Mouse (Mus musculus) spleen, adult 18-20 months (tissue): ENCODE data around the gene Cys1.
"Not testable (repeated sequence)": the region's sequence is repeated elsewhere in the genome, so short reads cannot be mapped to it uniquely, and the experiment has no call there.

ENCODE experiments used
- DNase-seq, 2 experiments: peaks; one replicate each; pipeline ENCODE4 v3.0.0; 2022; ENCODE audit warnings: mixed read lengths in 2 of 2

The Cys1 gene

DNA sequence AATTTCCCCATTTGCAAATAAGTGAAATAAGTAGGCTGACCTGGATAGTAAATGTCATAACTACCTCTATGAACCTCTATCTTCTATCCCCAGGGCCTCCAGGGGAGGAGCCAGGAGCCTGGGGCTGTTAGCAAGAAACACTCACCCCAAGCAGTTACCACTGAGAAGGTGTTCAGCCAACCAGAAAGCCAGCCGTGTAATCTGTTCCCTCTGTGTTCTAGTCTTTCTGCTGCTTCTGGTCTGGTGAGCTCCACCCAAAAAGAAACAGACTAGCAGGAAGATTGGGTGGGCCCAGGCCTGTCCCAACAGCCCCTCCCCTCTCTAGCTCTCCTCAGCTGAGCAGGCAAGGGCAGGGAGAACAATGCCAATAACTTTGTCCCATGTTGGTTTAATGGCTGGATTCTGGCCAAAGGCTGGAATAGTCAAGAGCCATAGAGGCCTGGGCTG, 37.5 kb downstream of the Cys1 start:
- DNase-seq: peak in 1 of 2 experiments; percentile 17

DNA sequence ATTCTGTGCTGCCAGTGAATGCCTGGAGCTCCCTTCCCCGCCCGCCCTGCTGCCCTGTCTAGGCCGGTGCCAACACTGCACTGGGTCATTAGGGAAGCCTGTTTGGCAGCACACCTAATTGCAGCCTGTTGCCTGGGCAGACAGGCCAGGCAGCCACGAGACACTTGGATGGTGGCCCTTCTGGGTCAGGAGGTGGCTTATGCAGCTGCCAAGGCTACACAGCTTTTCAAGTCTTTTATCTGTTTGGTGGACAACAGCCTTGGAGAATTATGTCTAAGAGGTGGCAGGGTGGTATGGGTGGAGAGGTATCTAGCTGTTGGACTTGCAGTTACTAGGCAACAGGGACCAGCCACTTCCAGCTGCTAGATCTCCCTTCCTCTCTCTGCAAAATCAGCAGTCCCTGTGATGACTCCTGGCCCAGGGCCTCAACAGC, 39.2 kb downstream of the Cys1 start:
- DNase-seq: no peak

DNA sequence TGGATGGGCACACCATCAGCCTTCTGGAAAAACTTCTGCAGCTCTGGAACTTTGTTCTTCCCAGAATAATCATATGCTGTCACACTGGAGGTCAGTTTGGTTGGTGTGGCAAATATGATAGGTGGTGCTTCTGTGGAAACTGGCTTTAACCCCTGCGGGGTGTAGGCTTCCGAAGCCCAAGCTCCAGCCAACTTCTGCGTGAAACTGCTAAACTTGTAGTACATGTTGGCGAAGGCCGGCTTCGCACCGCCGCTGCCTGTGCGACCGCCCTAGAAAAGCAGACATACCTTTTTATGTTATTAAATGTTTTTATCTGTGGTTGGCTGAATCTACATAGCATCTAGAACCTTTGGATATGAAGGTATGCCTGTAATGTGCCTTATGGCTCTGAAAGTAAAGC, 42.8 kb downstream of the Cys1 start:
- not testable (repeated sequence) for DNase-seq

DNA sequence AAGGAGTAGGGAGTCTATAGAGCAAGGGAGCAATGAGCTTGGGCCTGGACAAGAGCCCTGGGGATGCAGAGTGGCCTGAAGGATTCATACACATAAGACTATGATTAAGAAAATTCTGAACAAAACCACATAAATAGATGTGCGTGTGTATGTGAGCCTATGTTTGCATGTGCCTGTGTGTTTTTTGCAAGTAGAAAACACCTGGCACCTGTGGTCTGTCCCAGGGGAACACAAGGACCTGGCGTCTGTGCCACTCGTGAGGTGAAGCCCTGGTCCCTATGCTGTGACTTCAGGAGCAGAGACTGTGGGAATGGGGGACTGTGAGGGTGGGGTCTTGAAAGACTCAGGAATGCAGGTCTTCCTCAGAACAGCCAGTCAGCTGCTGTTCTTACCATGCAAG, 47.0 kb downstream of the Cys1 start:
- no peak for DNase-seq

DNA sequence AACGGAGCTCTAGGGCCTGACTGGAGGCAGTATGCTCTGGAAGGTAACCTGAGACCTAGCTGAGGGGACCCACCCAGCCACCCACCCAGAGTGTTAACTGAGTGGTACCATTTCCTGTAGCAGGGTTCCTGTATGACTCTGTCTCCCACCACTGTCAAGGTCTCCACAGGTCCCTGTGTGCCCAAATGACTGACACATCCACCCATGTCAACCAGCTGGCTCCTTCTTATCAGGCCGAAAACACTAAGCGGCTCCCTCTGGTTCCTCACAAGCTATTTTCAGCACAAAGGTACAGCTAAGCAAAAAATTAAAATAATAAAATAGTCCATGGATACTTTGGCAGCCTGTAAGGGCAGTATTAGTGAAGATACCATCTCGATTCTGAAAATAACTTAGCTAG, 47.4 kb downstream of the Cys1 start:
- no peak for DNase-seq

DNA sequence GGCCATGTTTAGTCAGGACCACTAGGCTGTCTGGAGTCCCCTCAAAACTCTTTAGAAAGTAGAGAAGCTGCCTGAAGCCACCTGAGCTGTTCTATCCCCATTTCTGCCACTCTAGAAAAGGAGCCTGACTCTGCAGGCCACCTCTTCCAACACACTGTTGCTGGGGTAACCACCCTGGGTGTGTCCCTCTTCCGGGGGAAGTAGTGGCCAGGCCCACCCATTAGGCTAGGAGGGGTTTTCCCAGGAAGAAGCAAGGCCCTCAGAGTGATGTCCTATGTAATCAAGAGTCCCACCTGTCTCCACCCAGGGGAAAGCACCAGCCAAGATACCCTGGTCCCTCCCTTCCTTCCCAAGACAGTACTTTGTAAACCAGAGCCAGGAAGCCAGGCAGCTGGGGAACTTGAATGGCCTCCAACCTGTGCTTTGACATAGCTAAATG, 47.8 kb downstream of the Cys1 start:
- DNase-seq: no peak

DNA sequence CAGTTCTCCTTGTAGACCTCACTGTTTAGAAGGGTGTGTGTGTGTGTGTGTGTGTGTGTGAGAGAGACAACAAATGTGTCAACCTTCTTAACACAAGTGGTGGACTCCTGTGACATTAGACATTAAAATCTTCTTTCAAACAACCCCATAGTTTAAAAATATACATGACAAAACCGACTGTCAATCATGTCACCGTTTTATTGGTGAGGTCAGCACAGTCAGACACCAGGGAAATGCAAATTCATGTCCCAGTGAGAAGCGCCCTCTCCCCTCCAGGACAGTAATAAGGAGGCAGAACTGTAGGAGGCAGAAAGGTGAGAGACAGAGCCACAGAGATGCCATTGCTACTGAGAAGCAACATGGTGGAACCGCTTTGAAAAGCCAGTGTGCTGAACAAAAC, 49.2 kb downstream of the Cys1 start:
- no peak for DNase-seq

DNA sequence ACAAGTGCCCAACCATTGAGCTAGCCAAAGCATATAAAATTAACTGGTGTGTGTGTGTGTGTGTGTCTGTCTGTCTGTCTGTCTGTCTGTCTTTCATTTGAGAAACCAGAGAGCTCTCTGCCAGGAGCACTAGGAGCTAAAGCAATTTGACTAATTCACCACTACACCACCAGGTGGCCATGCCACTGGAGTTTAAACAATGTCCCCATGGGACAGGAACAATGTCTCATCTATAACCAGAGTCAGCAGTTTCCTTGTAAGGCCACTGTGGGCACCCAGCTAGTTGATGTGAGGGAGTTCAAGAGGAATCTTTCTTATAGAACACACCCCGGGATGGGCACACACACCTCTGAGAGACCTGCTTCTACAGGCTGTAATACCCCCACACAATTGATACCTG, 51.4 kb downstream of the Cys1 start:
- DNase-seq: peak in 1 of 2 experiments; percentile 36

DNA sequence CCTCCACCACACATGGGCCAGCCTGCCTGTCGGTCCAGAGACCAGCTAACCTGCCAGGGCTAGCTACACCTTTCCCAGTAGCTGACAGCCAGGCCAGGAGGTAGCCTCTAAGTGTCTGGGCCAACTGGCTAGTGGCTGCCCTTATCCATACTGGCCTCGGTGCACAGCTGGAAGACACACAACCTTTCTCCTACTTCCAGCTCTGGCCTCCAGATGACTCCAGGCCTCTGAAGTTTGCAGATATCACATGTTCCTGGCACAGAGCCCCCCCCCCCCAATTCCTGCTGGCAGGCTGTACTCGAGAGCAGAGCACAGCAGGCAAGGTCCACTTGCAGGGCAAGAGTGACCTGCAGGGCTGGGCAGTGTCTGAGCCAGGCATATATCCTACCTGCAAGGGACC, 54.4 kb downstream of the Cys1 start:
- DNase-seq: no peak

DNA sequence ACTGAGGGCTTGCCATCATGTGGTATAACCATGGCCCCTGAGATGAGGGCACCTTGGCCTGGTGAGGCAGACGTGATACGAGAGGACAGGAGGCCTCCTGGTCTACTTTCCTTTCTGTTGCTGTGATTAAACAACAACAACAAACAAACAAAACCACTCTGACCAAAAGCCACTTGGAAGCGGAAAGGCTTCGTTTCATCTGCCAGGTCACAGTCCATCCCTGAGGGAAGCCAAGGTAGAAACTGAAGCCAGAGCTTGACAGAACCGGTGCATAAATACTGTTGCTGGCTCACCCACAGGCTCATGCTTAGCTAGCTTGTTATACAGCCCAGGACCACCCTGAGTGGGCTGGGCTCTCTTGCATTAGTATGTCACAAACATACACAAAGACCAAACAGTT, 55.2 kb downstream of the Cys1 start:
- DNase-seq: no peak

DNA sequence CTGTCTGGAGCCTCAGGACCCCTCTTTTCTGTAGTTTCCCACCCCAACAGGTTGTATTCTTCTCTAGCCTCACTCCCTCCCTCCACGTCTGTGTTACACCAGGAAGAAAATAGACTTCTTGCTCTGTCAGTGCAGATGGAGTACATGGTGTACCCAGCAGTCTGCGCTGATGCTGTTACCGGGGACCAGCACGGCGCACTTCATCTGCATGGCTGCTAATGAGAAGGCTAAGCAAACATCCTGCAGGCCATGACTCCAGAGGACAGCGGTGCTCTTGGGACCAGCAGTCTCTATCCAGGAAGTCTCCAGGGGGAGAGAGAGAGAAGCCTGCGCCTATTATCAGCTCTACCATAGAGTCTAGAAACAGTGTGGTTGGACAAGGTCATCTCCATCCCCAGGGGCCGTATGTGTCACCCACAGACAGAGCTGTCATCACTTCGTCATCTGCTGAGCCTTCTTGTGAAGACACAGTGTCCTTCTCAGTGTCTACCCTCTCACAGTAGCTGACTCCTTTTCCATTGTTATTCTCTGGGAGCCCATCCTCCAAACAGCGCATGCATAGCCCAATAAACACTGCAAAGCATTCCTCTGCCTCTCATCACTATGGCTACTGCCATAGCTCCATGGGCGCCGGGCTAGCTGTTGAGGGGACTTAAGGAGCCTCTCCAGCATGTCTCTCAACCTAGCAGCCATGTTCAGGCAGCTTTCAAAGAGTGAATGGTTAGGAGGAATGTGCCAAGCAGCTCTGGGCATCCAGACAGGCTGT, 57.9 kb downstream of the Cys1 start:
- DNase-seq: no peak

DNA sequence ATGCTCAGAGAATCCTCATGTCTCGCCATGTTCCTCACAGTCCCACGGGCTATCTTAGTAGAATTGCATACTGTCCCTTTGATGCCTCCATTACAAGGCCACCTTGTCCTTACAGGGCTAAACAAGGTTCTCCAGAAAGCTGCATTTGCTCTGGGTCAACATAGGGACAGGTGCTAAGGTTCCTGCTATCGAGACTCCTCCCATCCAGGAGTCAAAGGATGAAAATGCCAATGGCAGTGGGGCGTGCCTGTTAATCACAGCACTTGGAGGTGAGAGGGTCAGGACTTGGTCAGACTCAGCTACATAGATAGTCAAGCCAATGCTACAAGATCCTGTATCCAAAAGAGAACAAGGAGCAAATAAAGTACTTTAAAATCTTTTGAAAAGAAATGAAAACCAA, 62.2 kb downstream of the Cys1 start:
- DNase-seq: no peak
